Mouse (Mus musculus) heart, embryonic 11.5 days (tissue): ENCODE measurements around the gene Gpkow. TPM values are rescaled to one million over a fixed set of nuclear protein-coding genes. Genes with fewer than 3 reads are reported as not detected.

Source experiments
- ATAC-seq: fragments of 200-750 bp; cut with Nextera tagmentation; replicated peaks from 2 replicates; pipeline ENCODE4 v1.8.0; 2017; ENCODE audit warnings: moderate library complexity; ENCODE audit not compliant: insufficient number of reproducible peaks, low FRiP score, low TSS enrichment
- H3K27ac ChIP-seq: fragments of 300-500 bp; sonication (generic); 2 replicates; pipeline ENCODE4 v1.5.1; 2014; ENCODE audit warnings: mild to moderate bottlenecking, low read depth, low read length
- H3K27me3 ChIP-seq: fragments of 300-500 bp; sonication (generic); 2 replicates; pipeline ENCODE4 v1.6.1; 2014; ENCODE audit warnings: mild to moderate bottlenecking, low read length, mixed read lengths; ENCODE audit not compliant: control insufficient read depth, insufficient read depth
- H3K36me3 ChIP-seq: fragments of 300-500 bp; sonication (generic); 2 replicates; pipeline ENCODE4 v1.6.1; 2014; ENCODE audit warnings: mild to moderate bottlenecking, low read length, moderate library complexity, mixed read lengths; ENCODE audit not compliant: control insufficient read depth, insufficient read depth
- H3K4me1 ChIP-seq: fragments of 300-500 bp; sonication (generic); 2 replicates; pipeline ENCODE4 v1.6.1; 2014; ENCODE audit warnings: low read length; ENCODE audit not compliant: control insufficient read depth, insufficient read depth
- H3K4me2 ChIP-seq: fragments of 300-500 bp; sonication (generic); 2 replicates; pipeline ENCODE4 v1.6.1; 2014; ENCODE audit warnings: mild to moderate bottlenecking, moderate library complexity
- H3K4me3 ChIP-seq: fragments of 300-500 bp; sonication (generic); 2 replicates; pipeline ENCODE4 v1.5.1; 2014; ENCODE audit warnings: low read depth, low read length
- H3K9ac ChIP-seq: fragments of 300-500 bp; sonication (generic); 2 replicates; pipeline ENCODE4 v1.6.1; 2014; ENCODE audit warnings: mild to moderate bottlenecking, low read depth, low read length, moderate library complexity
- H3K9me3 ChIP-seq: fragments of 300-500 bp; sonication (generic); replicated peaks from 2 replicates; pipeline ENCODE4 v1.6.1; 2016; ENCODE audit warnings: low read length; ENCODE audit not compliant: control insufficient read depth
- WGBS: fragments of 180-500 bp; shearing (Covaris S2); extraction: QIAGEN DNeasy Blood & Tissue Kit; methylation state at CpG from one replicate; pipeline ENCODE4 v1.1.7; 2014; ENCODE audit not compliant: insufficient replicate concordance; 5-methylcytosine and 5-hydroxymethylcytosine counted together
- polyA plus RNA-seq: library from polyadenylated mRNA; unstranded; fragments of >200 nt; fragmentation: Nextera tagmentation; extraction: Ambion mirVana; gene quantifications from 2 replicates; pipeline ENCODE4 v1.2.1, GENCODE M21; 2014

Gpkow gene
- polyA plus RNA-seq, 1 experiment from 2014 or later, result 31.2 TPM

- Histone ChIP-seq H3K4me2 (peak within 1 kb of the TSS; percentile 62), H3K27me3 (no peaks in the 10 kb centered on the region), H3K9ac (peak within 1 kb of the TSS; percentile 58), H3K4me1 (no peaks in the 10 kb centered on the region), H3K36me3 (peaks cover 2% of the 10 kb centered on the region; the same call in 1 of the 2 replicates), H3K4me3 (peak within 1 kb of the TSS; percentile 46), H3K27ac (no peak within 1 kb of the TSS), H3K9me3 (no peaks in the 10 kb centered on the region)
- peak; percentile 84 for ATAC-seq
- WGBS, result 19% methylated on average over 42 of the region's 42 CpGs
Observed at GRCm38 (mm10) chrX:7728215-7728921, 31.4 kb downstream of the Gpkow start, which contains the start of gene Praf2. Praf2 (plus strand) TSS chrX:7728439.

GRCm38 (mm10) chrX:7728922-7729265 is 32.0 kb downstream of the Gpkow start:
- Histone ChIP-seq H3K27ac (no peak overlapping the region), H3K27me3 (no peaks in the 10 kb centered on the region), H3K4me2 (peak overlapping the region; percentile 62), H3K36me3 (peaks cover 2% of the 10 kb centered on the region; the same call in 1 of the 2 replicates), H3K9ac (peak overlapping the region; percentile 58), H3K4me3 (peak overlapping the region; percentile 46), H3K9me3 (no peaks in the 10 kb centered on the region), H3K4me1 (no peaks in the 10 kb centered on the region)
- 28% methylated on average over 4 of the region's 4 CpGs for WGBS
- no peak for ATAC-seq

- Histone ChIP-seq H3K4me1 (no peaks in the 10 kb centered on the region), H3K9me3 (no peaks in the 10 kb centered on the region), H3K27me3 (no peaks in the 10 kb centered on the region), H3K4me2 (peak overlapping the region; percentile 30), H3K36me3 (no peaks in the 10 kb centered on the region), H3K4me3 (no peak overlapping the region), H3K9ac (no peak overlapping the region), H3K27ac (no peak overlapping the region)
- ATAC-seq, result no peak
- WGBS, result 31% methylated on average over 24 of the region's 26 CpGs
Observed at GRCm38 (mm10) chrX:7733571-7734156, 36.7 kb downstream of the Gpkow start.

GRCm38 (mm10) chrX:7739336-7740081 is 42.6 kb downstream of the Gpkow start:
- ATAC-seq, result no peak
- Histone ChIP-seq H3K27ac (no peak overlapping the region), H3K27me3 (no peaks in the 10 kb centered on the region), H3K36me3 (no peaks in the 10 kb centered on the region), H3K4me3 (no peak overlapping the region), H3K4me1 (no peaks in the 10 kb centered on the region), H3K9me3 (no peaks in the 10 kb centered on the region), H3K4me2 (no peak overlapping the region), H3K9ac (no peak overlapping the region)
- WGBS, result 73% methylated on average over 14 of the region's 14 CpGs

- Histone ChIP-seq H3K4me3 (no peak overlapping the region), H3K9me3 (no peaks in the 10 kb centered on the region), H3K9ac (no peak overlapping the region), H3K36me3 (no peaks in the 10 kb centered on the region), H3K4me2 (no peak overlapping the region), H3K27ac (no peak overlapping the region), H3K4me1 (no peaks in the 10 kb centered on the region), H3K27me3 (no peaks in the 10 kb centered on the region)
- ATAC-seq, result no peak
- WGBS, result 46% methylated on average over 10 of the region's 10 CpGs
Observed at GRCm38 (mm10) chrX:7740082-7740819, 43.3 kb downstream of the Gpkow start.

- ATAC-seq, result no peak
- Histone ChIP-seq H3K27me3 (no peaks in the 10 kb centered on the region), H3K4me1 (no peaks in the 10 kb centered on the region), H3K36me3 (no peaks in the 10 kb centered on the region), H3K9me3 (no peaks in the 10 kb centered on the region), H3K27ac (no peak overlapping the region), H3K4me3 (no peak overlapping the region), H3K4me2 (no peak overlapping the region), H3K9ac (no peak overlapping the region)
- 47% methylated on average over 5 of the region's 5 CpGs for WGBS
Observed at GRCm38 (mm10) chrX:7741103-7741502, 44.2 kb downstream of the Gpkow start.

GRCm38 (mm10) chrX:7743470-7743869 is 46.5 kb downstream of the Gpkow start:
- Histone ChIP-seq H3K4me1 (no peaks in the 10 kb centered on the region), H3K36me3 (no peaks in the 10 kb centered on the region), H3K27ac (no peak overlapping the region), H3K9ac (no peak overlapping the region), H3K4me3 (no peak overlapping the region), H3K9me3 (no peaks in the 10 kb centered on the region), H3K4me2 (no peak overlapping the region), H3K27me3 (no peaks in the 10 kb centered on the region)
- no peak for ATAC-seq
- WGBS, result 53% methylated on average over 5 of the region's 5 CpGs

GRCm38 (mm10) chrX:7744940-7745339 is 48.0 kb downstream of the Gpkow start:
- H3K4me1 ChIP-seq, result no peaks in the 10 kb centered on the region
- ATAC-seq, result no peak
- no peaks in the 10 kb centered on the region for H3K27me3 ChIP-seq
- no peaks in the 10 kb centered on the region for H3K9me3 ChIP-seq
- H3K4me3 ChIP-seq, result no peak overlapping the region
- no peaks in the 10 kb centered on the region for H3K36me3 ChIP-seq
- 63% methylated on average over 1 of the region's 1 CpGs for WGBS
- H3K4me2 ChIP-seq, result no peak overlapping the region
- no peak overlapping the region for H3K27ac ChIP-seq
- no peak overlapping the region for H3K9ac ChIP-seq
